Mouse (Mus musculus) cerebellum, postnatal 10 days (tissue): ENCODE results near the gene Reep1.
A peak's percentile ranks its signal among the peaks of the same experiment; 100 is the strongest.
"Not testable (repeated sequence)": the region's sequence is repeated elsewhere in the genome, so short reads cannot be mapped to it uniquely, and the experiment has no call there.

ENCODE experiments used
- DNase-seq, 2 experiments: peaks; one replicate each; pipeline ENCODE4 v3.0.0; 2021; ENCODE audit warnings: mixed read lengths in 2 of 2

The Reep1 gene

DNA sequence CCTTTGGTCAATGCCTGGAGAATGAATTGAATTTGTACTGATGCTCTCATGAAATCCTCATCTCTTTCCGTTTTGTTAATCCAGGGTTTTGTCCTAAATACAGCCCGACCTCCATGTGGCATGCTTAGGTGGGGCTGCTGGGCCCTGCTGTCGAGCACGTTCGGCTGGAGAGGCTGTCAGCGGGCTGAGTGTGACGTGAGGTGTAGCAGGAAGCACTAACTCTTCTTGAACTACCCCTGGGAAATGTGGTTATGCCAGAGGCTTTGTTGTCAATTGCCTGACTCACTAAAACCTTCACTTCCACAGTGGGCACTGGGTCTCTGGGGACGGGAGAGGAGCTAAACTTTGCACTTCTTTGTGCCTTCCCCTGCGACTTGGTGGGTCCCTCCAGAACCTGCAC lies 81.0 kb downstream of the Reep1 start:
- DNase-seq = no peak

DNA sequence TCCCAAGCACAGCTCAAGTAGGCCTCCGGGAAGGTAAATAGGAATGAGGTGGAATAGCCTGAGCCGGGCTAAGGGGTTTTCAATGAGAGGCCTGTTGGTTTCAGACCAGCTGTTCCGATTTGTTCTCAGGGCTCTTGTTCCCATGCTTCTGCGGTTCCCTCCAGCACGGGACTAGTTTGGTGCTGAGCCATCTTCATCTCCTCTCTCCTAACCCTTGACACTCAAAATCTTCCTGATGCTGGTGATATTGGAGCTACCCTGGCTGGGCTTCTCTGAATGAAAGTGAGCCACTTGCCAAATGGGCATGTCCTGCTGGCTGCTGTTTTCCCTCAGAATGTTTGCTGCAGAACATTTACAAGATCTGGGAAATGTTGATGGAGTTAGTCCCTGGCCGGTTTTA lies 84.4 kb downstream of the Reep1 start:
- no peak for DNase-seq

DNA sequence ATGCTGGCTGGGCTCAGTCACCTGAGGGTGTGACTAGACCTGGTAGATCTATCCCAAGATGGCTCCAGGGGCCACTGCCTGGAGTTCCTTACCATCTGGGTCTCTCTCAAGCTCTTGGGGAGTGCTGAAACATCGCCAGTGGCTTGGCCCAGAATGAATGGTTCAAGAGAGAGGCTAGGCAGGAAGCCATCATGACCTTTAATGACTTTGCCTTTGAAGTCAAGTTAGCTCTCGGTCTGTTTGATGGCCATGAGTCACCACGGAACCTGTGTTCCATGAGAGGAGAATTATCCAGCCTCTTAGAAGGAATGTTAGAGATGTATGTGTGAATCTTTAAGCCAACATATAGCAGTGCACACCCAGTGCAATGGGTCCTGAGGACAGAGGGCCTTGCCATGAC lies 92.0 kb downstream of the Reep1 start:
- DNase-seq = no peak

DNA sequence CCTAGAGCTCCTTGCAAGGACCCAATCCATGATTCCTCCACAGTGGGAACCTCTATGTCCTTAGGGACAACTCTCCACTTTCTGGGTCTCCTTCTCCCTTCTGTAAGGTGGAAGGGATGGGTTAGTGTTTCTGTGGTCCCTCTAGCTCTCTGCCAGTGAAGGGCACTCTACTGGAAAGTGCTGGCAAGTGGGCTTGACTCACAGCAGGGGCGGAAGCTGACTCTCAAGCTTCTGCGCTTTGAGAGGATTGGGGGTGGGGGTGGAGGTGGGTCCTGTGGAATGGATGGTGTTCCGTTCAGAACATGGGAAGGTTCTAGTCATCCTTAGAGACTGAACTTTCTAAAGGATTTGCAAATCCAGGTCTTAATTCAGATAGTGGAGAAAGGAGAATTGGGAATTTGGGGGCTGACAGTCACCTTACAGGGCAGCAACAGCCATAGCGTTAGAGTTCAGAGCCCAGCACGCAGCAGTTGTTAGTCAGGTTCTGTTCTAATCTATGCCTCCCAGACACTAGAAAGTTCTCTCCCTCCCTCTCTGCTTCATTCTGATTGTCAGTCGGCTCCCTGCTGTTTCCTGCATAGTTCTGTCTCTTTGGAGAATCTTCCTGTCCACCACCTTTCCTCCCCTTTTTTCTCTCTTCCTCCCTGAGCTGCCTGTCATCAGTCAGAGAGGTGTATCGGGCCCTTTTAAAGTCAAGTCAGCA lies 93.8 kb downstream of the Reep1 start:
- peak; percentile 63 to 64 for DNase-seq

DNA sequence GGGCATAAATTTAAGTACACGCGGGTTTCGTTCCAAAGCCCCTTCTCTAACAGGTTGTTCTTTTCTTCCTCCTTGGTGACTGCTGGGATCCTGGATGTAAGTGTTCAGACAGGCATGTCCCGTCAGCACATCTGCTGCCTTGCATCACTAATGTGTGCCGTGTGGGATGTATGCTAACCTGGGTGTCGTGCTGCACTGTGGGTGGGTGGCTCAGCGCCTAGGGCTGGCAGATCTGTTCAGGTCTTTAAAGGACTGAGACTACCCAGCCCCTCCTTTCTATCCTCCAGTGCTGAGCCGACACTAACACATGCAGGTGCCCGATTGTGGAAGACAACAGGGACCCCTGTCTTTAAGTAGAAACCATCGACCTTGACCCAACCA lies 94.3 kb downstream of the Reep1 start:
- DNase-seq = peak; percentile 64 to 72

DNA sequence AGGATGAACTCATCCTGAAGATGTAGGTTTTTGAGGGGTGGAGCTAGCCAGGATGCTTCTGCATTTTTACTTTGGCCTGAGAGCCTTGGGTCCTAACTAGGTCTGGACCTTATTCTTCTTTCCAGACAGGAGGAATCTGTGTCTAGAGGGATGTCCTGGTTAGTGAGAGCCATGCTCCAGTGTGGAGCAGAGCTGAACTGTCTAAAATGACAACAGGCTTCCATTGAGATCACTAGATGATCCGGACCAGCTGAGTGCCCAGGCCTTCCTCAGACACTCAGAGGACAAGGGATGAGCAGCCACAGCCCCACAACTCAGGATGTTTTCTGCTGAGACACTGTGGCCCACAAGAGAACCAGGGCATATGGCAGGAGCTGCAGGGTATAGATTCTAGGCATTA lies 96.2 kb downstream of the Reep1 start:
- peak in 1 of 2 experiments; percentile 10 for DNase-seq

DNA sequence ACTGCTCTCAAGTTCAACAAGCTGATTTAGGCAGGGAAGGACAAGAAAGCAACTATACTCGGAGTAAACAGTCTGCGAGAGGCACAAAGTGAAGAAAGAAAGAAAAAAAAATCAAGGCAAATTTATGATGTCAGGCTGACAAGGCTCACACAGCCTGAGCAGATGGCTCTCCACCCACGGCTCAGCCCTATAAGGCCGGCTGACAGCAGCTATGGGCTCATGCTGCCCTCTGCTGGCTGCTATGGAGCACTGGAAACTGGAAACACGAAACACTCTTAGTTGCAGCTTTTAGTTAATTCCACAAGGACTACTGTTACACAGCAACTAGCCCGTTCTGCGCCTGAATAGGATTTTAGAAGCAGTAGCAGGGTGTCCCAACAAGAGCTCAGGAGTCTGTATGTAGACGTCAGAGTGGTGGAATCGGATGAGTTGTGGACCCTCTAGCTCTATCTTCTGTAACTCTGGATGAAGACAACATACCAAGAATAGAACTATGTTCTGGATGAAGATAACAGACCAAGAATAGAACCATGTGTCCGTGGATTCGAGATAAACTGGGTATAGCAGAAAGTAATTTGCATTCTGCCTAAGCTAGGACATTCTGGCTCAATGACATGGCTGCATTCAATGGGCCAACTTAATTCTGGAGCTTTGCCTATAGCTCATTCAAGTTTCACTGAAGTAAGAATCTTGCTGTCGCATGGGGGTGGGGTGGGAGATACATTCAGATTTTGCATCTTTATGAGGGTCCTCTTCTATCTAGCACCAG lies 96.9 kb downstream of the Reep1 start:
- peak; percentile 83 to 85 for DNase-seq

DNA sequence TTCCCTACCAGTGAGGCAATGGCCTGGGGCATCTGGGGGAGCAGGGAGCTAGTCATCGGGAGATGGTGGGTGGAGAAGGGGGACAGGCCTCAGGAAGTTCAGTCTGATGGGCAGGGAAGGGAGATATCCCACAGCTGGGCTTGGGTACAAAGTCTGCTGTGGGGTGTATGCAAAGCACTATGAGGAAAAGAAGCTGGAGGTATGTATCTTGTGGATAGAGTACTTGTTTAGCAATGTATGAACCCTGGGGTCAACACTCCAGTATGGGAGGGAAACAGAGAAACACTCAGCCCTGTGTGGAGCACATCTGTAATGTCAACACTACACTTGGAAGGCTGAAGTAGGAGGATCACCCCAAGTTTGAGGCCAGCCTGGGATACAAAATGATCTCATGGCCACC lies 99.4 kb downstream of the Reep1 start:
- DNase-seq = no peak

DNA sequence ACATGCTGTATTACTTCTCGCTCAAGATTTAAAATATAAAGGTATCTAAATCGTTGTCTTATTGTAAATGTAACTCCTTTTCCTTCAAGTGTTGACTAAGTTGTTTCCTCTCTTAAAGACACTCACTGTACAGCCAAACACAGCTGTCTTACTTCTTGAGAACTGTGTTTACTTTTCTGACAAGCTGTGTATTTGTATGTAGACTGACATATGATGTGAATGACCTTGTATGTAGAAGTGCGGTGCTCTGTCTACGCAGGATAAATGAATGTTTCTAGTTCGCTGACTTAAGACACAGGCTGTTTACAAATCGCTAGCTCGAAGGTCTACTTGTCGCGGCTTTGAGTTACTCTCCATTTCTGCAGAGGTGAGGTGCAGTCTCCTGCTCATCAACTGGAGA lies 102.5 kb downstream of the Reep1 start:
- no peak for DNase-seq

DNA sequence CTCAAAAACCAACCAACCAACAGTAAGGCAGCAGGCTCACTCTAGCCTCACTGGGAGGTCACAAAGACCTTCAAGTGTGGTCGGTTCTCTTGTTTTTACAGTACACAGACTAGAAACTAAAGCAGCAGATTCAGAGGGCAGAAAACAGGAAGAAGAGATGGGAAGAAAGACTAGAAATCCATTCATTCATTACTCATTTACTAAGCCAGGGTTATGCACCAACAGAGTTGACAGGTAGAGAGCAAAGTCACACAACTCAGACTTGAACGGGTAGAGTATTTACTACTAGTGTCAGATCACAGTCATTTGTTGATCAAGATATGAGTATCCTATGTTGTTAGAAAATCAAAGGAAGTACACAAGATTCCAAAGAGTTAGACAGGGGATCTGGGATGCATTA lies 105.5 kb downstream of the Reep1 start:
- DNase-seq = no peak

DNA sequence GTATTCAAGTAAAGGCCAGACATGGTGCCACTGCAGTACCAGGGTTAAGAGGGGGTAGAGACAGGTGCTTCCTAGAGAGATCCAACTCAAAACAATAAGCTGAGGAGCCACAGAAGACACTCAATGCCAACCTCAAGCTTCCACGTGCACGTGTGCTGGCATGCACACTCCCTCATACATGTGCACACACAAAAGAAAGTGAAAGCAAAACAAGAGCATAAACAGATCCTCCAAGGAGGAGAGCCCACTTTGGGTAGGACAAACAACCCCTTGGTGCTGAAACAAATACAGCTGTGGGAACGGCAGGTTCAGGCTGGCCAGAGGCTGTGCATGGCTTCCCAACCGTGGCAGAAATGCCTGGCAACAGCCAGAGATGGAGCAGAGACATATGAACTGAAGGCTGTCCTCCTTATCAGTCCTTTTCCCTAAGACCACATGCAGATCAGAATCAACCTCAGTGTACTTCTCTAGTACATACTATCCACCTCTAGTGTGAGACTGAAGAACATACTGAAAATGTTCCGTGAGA lies 112.5 kb downstream of the Reep1 start:
- no peak for DNase-seq

DNA sequence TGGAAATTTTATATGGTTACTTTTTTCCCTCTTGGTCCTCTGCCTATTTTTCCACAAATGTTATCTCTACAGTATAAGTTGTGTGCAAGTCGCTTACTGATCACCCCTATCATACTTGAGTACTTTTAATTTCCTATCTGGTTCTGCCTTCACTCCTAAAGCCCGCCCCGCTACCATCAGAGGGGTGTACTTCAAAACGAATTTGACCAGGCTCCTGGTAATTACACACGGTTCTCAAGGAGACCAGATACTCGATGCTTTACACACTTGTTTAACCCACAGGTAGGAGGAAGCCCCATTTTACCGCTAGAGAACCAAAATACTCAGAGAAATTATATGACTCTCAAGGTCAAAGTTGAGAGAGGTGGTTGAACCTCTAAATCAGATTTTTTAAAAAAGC lies 115.7 kb downstream of the Reep1 start:
- DNase-seq = no peak

DNA sequence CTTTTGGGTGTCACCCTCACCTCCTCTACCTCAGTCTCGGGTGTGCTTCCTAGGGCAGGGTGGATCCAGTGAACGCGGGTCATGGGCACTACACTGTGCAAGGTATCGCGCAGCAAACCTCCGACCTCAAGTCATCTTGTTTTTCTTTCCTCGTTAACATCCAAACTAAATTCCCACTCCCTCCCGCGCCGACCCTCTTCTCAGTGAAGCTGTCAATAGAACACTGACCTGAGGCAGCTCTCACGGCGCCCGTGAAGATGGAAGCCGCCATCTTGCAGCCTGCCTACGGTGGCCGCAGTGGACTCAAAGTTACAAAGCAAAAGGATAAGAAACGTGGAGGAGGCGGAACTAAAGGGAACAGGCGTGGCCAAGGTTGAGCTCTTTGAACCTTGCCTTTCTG lies 116.1 kb downstream of the Reep1 start:
- DNase-seq = peak; percentile 89 to 92

DNA sequence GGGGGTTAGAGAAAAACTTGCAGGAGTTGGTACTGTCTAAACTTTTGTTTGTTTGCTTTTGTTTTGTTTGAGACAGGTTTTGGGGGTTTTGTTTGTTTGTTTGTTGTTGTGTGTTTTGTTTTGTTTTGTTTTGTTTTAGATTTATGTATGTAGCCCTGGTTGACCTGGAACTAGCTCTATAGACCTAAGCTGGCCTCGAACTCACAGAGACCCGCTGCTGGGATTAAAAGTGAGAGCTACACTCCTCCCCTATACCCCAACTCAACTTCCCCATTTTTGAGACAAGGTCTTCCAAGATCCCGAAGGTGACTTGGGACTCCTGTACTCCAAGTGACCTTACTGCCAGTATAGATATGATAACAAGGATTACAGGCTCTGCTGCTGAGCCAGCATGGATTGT lies 116.6 kb downstream of the Reep1 start:
- no peak for DNase-seq

DNA sequence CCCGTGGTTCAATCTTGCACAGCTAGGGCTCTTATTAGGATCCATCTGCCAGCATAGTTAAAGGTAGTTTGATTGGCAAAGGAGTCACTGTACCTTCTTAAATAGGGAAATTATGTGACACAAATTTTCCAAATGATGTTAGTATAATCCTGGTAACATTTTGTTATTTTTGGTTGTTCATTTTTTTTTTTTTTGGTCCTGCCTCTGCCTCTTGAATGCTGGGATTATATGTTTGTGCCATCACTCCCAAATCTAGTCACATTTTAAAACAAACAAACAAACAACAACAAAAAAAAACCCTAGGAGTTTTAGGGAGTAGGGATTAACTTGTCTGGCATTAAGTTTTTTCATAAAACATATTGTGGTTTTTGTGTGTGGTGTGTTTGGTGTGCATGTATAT lies 119.5 kb downstream of the Reep1 start, which contains the start of gene Mrpl35:
Gene Mrpl35 (minus strand): TSS at position 101 of the 400 bp plus-strand sequence.
- DNase-seq = no peak

DNA sequence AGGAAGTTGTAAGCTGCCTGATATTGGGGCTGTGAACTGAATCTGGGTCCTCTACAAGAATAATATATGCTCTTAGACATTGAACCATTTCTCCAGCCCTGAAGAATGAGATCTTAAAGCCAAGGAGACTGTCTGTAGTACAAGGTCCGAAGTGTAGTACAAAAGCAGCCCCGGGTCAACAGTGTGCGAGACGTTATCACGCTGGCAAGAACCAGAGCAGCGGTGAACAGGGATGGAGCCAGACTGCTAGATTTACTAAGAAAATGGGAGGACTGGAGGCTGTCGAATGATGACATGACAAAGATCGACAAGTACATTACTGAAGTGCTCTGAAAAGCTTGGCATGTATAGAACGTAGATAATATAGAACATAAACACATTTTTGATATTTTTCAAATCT lies 122.4 kb downstream of the Reep1 start:
- no peak for DNase-seq

DNA sequence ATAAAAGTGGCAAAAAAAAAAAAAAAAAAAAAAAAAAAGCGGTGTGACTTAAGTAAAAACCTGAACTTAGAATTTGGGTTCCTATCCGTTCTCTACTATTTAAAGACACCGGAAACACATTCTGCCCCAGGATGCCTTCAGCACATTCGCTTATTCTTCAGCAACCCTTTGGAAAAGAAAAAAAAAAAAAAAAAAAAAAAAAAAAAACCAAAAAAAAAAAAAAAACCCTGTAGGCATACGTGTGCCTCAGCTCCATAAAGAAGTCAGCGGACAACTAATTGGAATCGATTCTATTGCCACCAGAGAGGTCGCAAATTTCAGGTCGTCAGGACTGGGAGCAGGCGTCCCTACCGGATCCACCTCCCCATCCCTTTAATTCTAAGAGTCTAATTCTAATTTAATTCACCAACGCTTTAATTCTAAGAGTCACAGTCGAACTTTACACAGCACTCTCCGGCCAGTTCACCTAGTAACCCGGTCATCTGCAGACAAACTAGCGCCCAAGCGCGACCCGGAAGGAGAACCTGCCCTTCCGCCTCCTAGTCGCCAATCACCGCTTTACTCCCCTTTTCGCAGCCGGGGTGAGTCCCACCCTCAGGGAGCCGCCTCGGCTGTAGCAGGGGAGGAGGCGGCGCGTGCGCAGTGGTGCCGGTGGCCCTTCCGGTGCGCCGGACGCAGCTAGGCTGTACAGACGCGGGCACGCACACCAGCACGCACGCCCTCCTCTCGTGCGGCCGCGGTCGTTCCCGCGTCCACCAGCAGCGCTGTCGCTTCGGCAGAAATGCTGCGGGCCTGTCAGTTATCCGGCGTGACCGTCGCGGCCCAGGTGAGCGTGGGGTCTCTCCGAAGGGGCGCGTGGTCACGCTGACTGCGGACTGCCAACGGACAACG lies 123.6 kb downstream of the Reep1 start, which contains the start of gene Immt:
Gene Immt (plus strand): TSS at position 642 of the 891 bp plus-strand sequence.
- DNase-seq = peak; percentile 98 to 99

DNA sequence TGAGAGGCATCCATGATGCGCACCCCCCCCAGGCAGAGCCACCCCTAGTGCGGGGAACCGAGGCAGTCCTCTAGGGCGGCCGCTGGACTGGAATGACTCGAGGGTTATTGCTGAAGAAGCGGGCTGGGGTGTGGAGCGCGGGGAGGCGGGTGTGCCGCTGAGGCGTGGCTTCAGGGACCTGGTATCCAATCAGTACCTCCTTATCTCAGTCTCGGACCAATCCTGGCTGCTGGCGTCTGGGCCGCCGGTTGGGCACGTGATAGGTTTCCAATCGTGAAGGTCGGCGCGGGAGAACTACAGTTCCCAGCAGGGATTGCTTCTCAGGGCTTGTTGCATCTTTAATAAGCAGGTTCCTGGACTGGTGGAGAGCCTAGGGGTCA lies 124.2 kb downstream of the Reep1 start:
- DNase-seq = peak; percentile 96 to 97

DNA sequence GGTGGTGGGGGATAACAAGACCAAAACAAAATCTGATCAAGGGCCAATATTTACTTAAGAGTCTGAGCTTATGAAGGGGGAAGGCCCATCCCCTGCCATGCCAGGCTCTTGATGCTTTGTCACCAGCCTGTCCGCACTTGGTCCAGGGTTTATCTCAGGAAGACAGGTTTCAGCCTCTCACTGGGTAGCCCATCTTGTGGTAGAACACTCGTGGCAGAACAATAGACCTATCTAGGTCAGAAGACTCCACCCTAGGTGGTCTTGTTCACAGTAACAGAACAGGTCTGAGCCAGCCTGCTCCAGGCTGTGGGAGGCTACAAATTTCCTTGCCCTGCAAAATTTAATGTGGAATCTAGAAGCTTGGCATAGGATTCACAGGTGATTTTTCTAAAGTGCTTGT lies 129.4 kb downstream of the Reep1 start:
- no peak for DNase-seq

DNA sequence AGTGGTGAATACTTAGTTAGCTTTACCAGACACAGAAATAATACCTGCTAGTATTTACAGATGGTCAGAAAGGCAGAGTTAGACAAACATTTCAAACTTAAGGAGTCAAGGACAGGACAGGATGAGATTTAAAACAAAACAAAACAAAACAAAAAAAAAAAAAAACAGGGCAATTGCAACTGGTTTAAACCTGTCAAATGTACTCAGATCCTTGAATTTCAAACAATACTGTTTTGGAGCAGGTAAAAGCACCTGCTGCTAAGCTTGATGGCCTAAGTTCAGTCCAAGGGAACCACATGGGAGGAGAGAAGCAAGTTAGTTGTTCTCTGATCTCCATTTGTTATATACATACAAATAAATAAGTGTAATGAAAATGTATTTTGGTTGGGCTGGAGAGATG lies 132.5 kb downstream of the Reep1 start:
- no peak for DNase-seq

DNA sequence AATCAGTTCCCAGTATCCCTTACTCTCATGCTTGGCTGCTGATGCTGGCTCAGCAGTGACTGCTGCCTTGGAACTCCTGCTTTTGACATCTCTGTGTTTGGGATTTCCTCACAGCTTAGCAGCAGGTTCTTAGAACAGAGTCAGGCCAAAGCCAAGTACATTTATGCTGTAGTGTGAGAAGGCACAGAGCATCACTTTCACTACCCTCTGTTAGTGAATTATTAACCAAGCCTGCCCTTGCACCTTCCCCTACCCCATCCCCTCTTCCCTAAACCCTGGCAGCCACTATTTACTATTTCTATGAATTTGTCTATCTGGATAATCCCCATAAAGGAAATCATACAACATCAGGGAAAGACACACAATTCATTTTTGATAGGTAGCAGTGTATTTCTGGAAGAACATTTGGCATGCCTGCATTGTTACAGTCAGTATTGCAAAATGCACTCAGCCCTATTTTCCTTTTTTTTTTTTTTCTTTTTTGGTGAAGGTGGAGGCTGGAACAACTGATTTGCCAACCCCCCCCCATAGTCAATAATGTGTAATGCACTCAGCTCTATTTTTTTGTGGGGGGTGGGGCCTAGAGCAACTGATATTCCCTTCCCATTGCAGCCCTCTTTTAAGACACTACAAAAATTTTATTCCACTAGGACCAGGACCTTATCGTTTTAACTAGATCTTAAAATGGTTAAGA lies 133.4 kb downstream of the Reep1 start:
- no peak for DNase-seq

DNA sequence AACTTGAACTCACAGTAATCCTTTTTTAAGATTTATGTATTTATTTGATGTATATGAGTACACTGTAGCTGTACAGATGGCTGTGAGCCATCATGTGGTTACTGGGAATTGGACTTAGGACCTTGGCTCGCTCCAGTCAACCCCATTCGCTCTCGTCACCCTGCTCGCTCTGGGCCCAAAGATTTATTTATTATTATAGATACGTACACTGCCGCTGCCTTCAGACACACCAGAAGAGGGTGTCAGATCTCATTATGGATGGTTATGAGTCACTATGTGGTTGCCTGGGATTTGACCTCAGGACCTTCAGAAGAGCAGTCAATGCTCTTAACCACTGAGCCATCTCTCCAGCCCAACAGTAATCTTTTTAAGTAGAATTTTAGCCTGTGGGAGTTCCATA lies 139.5 kb downstream of the Reep1 start:
- not testable (repeated sequence) for DNase-seq
